Mouse (Mus musculus): ENCODE data around the gene Lrrc8c. TPM values are rescaled to one million over a fixed set of nuclear protein-coding genes. Genes with fewer than 3 reads are reported as not detected.

Lrrc8c gene
- total and polyA plus RNA-seq, 2 experiments from 2014 or later = 10.7 to 11.0 TPM

- no peak overlapping the region for H3K4me3 ChIP-seq (ENCODE audit: low read length)
- no peaks in the 10 kb centered on the region for H3K36me3 ChIP-seq (ENCODE audit: insufficient read depth, low read length)
- no peaks in the 10 kb centered on the region for H3K27me3 ChIP-seq (ENCODE audit: insufficient read depth, low read length)
- ATAC-seq (no peak), DNase-seq (ENCODE audit: low spot score) (no peak)
- H3K4me2 ChIP-seq (ENCODE audit: low read depth, low read length) = no peak overlapping the region
- WGBS = 88% methylated on average over 4 of the region's 4 CpGs
- H3K4me1 ChIP-seq (ENCODE audit: insufficient read depth, low read length) = no peaks in the 10 kb centered on the region
- no peak for TF ChIP-seq CTCF (IDR thresholded peaks at IDR 0.05; ENCODE audit: low read depth)
- H3K27ac ChIP-seq = no peak overlapping the region
- no peaks in the 10 kb centered on the region for H3K9me3 ChIP-seq (ENCODE audit: low read length)
- H3K9ac ChIP-seq (replicated peaks; ENCODE audit: low read length) = no peak overlapping the region
These were observed 7.0 kb downstream of the Lrrc8c start for GRCm38 (mm10) chr5:105526107-105526645.

- H3K4me1 ChIP-seq (ENCODE audit: insufficient read depth, low read length) = no peaks in the 10 kb centered on the region
- H3K27ac ChIP-seq = no peak overlapping the region
- H3K4me2 ChIP-seq (ENCODE audit: low read depth, low read length) = no peak overlapping the region
- H3K4me3 ChIP-seq (ENCODE audit: low read length) = no peak overlapping the region
- DNase-seq (ENCODE audit: low spot score) (no peak), ATAC-seq (no peak)
- H3K36me3 ChIP-seq (ENCODE audit: insufficient read depth, low read length) = no peaks in the 10 kb centered on the region
- H3K9ac ChIP-seq (replicated peaks; ENCODE audit: low read length) = no peak overlapping the region
- no peaks in the 10 kb centered on the region for H3K9me3 ChIP-seq (ENCODE audit: low read length)
- no peak for TF ChIP-seq CTCF (IDR thresholded peaks at IDR 0.05; ENCODE audit: low read depth)
- no peaks in the 10 kb centered on the region for H3K27me3 ChIP-seq (ENCODE audit: insufficient read depth, low read length)
- 94% methylated on average over 9 of the region's 9 CpGs for WGBS
These were observed 7.6 kb downstream of the Lrrc8c start for GRCm38 (mm10) chr5:105526766-105527165.

GRCm38 (mm10) chr5:105527477-105528331, 8.5 kb downstream of the Lrrc8c start:
- TF ChIP-seq CTCF (IDR thresholded peaks at IDR 0.05; ENCODE audit: low read depth) = no peak
- Histone ChIP-seq H3K27me3 (ENCODE audit: insufficient read depth, low read length) (no peaks in the 10 kb centered on the region), H3K4me3 (ENCODE audit: low read length) (no peak overlapping the region), H3K27ac (no peak overlapping the region), H3K4me2 (ENCODE audit: low read depth, low read length) (no peak overlapping the region), H3K36me3 (ENCODE audit: insufficient read depth, low read length) (no peaks in the 10 kb centered on the region), H3K9me3 (ENCODE audit: low read length) (no peaks in the 10 kb centered on the region), H3K9ac (replicated peaks; ENCODE audit: low read length) (no peak overlapping the region), H3K4me1 (ENCODE audit: insufficient read depth, low read length) (no peaks in the 10 kb centered on the region)
- 90% methylated on average over 23 of the region's 23 CpGs for WGBS
- no peak for ATAC-seq
- no peak for DNase-seq (ENCODE audit: low spot score)

- H3K27ac ChIP-seq = no peak overlapping the region
- no peaks in the 10 kb centered on the region for H3K27me3 ChIP-seq (ENCODE audit: insufficient read depth, low read length)
- no peak overlapping the region for H3K9ac ChIP-seq (replicated peaks; ENCODE audit: low read length)
- H3K9me3 ChIP-seq (ENCODE audit: low read length) = no peaks in the 10 kb centered on the region
- DNase-seq (ENCODE audit: low spot score) (no peak), ATAC-seq (no peak)
- no peak for TF ChIP-seq CTCF (IDR thresholded peaks at IDR 0.05; ENCODE audit: low read depth)
- H3K4me1 ChIP-seq (ENCODE audit: insufficient read depth, low read length) = no peaks in the 10 kb centered on the region
- no peak overlapping the region for H3K4me2 ChIP-seq (ENCODE audit: low read depth, low read length)
- no peak overlapping the region for H3K4me3 ChIP-seq (ENCODE audit: low read length)
- no peaks in the 10 kb centered on the region for H3K36me3 ChIP-seq (ENCODE audit: insufficient read depth, low read length)
- WGBS = 63% methylated on average over 6 of the region's 6 CpGs
These were observed 11.4 kb downstream of the Lrrc8c start for GRCm38 (mm10) chr5:105530576-105530975.

GRCm38 (mm10) chr5:105535186-105535585, 16.0 kb downstream of the Lrrc8c start:
- ATAC-seq (no peak), DNase-seq (ENCODE audit: low spot score) (no peak)
- Histone ChIP-seq H3K9me3 (ENCODE audit: low read length) (no peaks in the 10 kb centered on the region), H3K4me1 (ENCODE audit: insufficient read depth, low read length) (no peaks in the 10 kb centered on the region), H3K27ac (no peak overlapping the region), H3K27me3 (ENCODE audit: insufficient read depth, low read length) (no peaks in the 10 kb centered on the region), H3K36me3 (ENCODE audit: insufficient read depth, low read length) (no peaks in the 10 kb centered on the region), H3K4me2 (ENCODE audit: low read depth, low read length) (no peak overlapping the region), H3K9ac (replicated peaks; ENCODE audit: low read length) (no peak overlapping the region), H3K4me3 (ENCODE audit: low read length) (no peak overlapping the region)
- no peak for TF ChIP-seq CTCF (IDR thresholded peaks at IDR 0.05; ENCODE audit: low read depth)
- 94% methylated on average over 3 of the region's 3 CpGs for WGBS

- Histone ChIP-seq H3K4me1 (ENCODE audit: insufficient read depth, low read length) (no peaks in the 10 kb centered on the region), H3K27ac (no peak overlapping the region), H3K36me3 (ENCODE audit: insufficient read depth, low read length) (no peaks in the 10 kb centered on the region), H3K9me3 (ENCODE audit: low read length) (no peaks in the 10 kb centered on the region), H3K9ac (replicated peaks; ENCODE audit: low read length) (no peak overlapping the region), H3K4me2 (ENCODE audit: low read depth, low read length) (no peak overlapping the region), H3K4me3 (ENCODE audit: low read length) (no peak overlapping the region), H3K27me3 (ENCODE audit: insufficient read depth, low read length) (no peaks in the 10 kb centered on the region)
- TF ChIP-seq CTCF (IDR thresholded peaks at IDR 0.05; ENCODE audit: low read depth) = no peak
- 83% methylated on average over 2 of the region's 2 CpGs for WGBS
- ATAC-seq = no peak
- DNase-seq (ENCODE audit: low spot score) = no peak
These were observed 17.0 kb downstream of the Lrrc8c start for GRCm38 (mm10) chr5:105536172-105536571.
